In genomic region chr13:45658343-45658742, GRCm38 (mm10) we compare ENCODE assay signal across 20 mouse cellular contexts.
"Had no signal": no experiment of that assay in that cellular context is flagged by ENCODE, and none has a peak within 500 bp of the region (broad histone marks: within the 10 kb centered on the region; RNA-seq: fewer than 3 reads in every experiment).

No protein-coding gene starts in this region.

- H3K4me3 ChIP-seq: limb, embryonic 15.5 days; liver, embryonic 12.5 days; megakaryocyte, embryonic 14.5 days; midbrain, embryonic 13.5 days; midbrain, embryonic 15.5 days; myocyte; neural tube, embryonic 13.5 days; neural tube, embryonic 15.5 days had no signal

- ATAC-seq: liver, embryonic 12.5 days; midbrain, embryonic 13.5 days; midbrain, embryonic 15.5 days had no signal

- H3K9me3 ChIP-seq: limb, embryonic 15.5 days; liver, embryonic 12.5 days; midbrain, embryonic 13.5 days; midbrain, embryonic 15.5 days; neural tube, embryonic 13.5 days; neural tube, embryonic 15.5 days had no signal

- H3K4me1 ChIP-seq: liver, embryonic 12.5 days; megakaryocyte, embryonic 14.5 days had no signal

- H3K4me2 ChIP-seq: limb, embryonic 15.5 days; liver, embryonic 12.5 days; lung, embryonic 14.5 days; midbrain, embryonic 11.5 days; midbrain, embryonic 13.5 days; midbrain, embryonic 15.5 days; neural tube, embryonic 13.5 days; neural tube, embryonic 15.5 days had no signal

- DNase-seq: lung, embryonic 14.5 days; retina, postnatal 1 day; right cerebral cortex, adult 18-20 months; right cerebral cortex, postnatal 25 days; right cerebral cortex, postnatal 4 days; spleen, adult 18-20 months; thymus, adult 18-20 months; thymus, postnatal 14 days; thymus, postnatal 36 days had no signal

- H3K27ac ChIP-seq: limb, embryonic 15.5 days; liver, embryonic 12.5 days; liver, embryonic 14.5 days; macrophage; midbrain, embryonic 13.5 days; midbrain, embryonic 15.5 days; neural tube, embryonic 13.5 days; neural tube, embryonic 15.5 days had no signal

- H3K27me3 ChIP-seq: limb, embryonic 15.5 days; liver, embryonic 12.5 days; megakaryocyte, embryonic 14.5 days; midbrain, embryonic 13.5 days; midbrain, embryonic 15.5 days; neural tube, embryonic 13.5 days; neural tube, embryonic 15.5 days had no signal

- H3K9ac ChIP-seq: limb, embryonic 15.5 days; liver, embryonic 12.5 days; liver, embryonic 14.5 days; lung, embryonic 14.5 days; midbrain, embryonic 13.5 days; midbrain, embryonic 15.5 days; neural tube, embryonic 13.5 days; neural tube, embryonic 15.5 days had no signal

- H3K36me3 ChIP-seq: limb, embryonic 15.5 days; liver, embryonic 12.5 days; midbrain, embryonic 13.5 days; midbrain, embryonic 15.5 days; neural tube, embryonic 13.5 days; neural tube, embryonic 15.5 days had no signal
